Mouse (Mus musculus) adrenal gland, postnatal 14 days (tissue): ENCODE data around the gene Idh2. TPM values are rescaled to one million over a fixed set of nuclear protein-coding genes. Genes with fewer than 3 reads are reported as not detected.
"Not testable (repeated sequence)": the region's sequence is repeated elsewhere in the genome, so short reads cannot be mapped to it uniquely, and the experiment has no call there.

ENCODE experiments used
- DNase-seq: peaks from one replicate; pipeline ENCODE4 v3.0.0; 2021; ENCODE audit warnings: mixed read lengths
- long read RNA-seq, 2 experiments: library from polyadenylated mRNA; stranded (forward); transcript quantifications; one replicate each; pipeline ENCODE4 v2.0.0; 2021
- total RNA-seq: library from RNA; stranded (reverse); gene quantifications from 2 replicates; pipeline ENCODE4 v1.2.3, GENCODE M21; 2021

The Idh2 gene
- total RNA-seq, result 353 and 359 TPM in 2 replicates
- long read RNA-seq, experiment 1, transcript Idh2-201 (11 exons, 1,745 nt), result major isoform, 324 of 370 reads
- long read RNA-seq, experiment 1, partial matches to known transcripts, result 33 of 370 reads
- long read RNA-seq, experiment 1, other reads (novel, unspliced or antisense), result 8 of 370 reads
- long read RNA-seq, experiment 2, transcript Idh2-201 (11 exons, 1,745 nt), result major isoform, 318 of 373 reads
- long read RNA-seq, experiment 2, partial matches to known transcripts, result 24 of 373 reads
- long read RNA-seq, experiment 2, other reads (novel, unspliced or antisense), result 24 of 373 reads

- DNase-seq, result peak; percentile 97
Observed at GRCm38 (mm10) chr7:80115224-80115590, at the start of gene Idh2. TSS of gene Idh2 (minus strand) at chr7:80115392.

GRCm38 (mm10) chr7:80160945-80161306 is 45.7 kb upstream of the Idh2 start:
- peak; percentile 79 for DNase-seq

- DNase-seq, result peak; percentile 52
Observed at GRCm38 (mm10) chr7:80160293-80160944, 45.2 kb upstream of the Idh2 start.

- no peak for DNase-seq
Observed at GRCm38 (mm10) chr7:80158496-80159268, 43.5 kb upstream of the Idh2 start.

GRCm38 (mm10) chr7:80156711-80157227 is 41.6 kb upstream of the Idh2 start:
- DNase-seq, result peak; percentile 90

- no peak for DNase-seq
Observed at GRCm38 (mm10) chr7:80154689-80155088, 39.5 kb upstream of the Idh2 start.

- DNase-seq, result no peak
Observed at GRCm38 (mm10) chr7:80152756-80153155, 37.6 kb upstream of the Idh2 start.

- DNase-seq, result no peak
Observed at GRCm38 (mm10) chr7:80152152-80152551, 37.0 kb upstream of the Idh2 start.

- peak; percentile 50 for DNase-seq
Observed at GRCm38 (mm10) chr7:80149356-80149755, 34.2 kb upstream of the Idh2 start.

GRCm38 (mm10) chr7:80146077-80146476 is 30.9 kb upstream of the Idh2 start:
- DNase-seq, result no peak

- DNase-seq, result no peak
Observed at GRCm38 (mm10) chr7:80144695-80145094, 29.5 kb upstream of the Idh2 start.

- DNase-seq, result peak; percentile 60
Observed at GRCm38 (mm10) chr7:80143331-80144273, 28.4 kb upstream of the Idh2 start.

- peak; percentile 88 for DNase-seq
Observed at GRCm38 (mm10) chr7:80140815-80141214, 25.6 kb upstream of the Idh2 start.

- no peak for DNase-seq
Observed at GRCm38 (mm10) chr7:80138375-80138774, 23.2 kb upstream of the Idh2 start.

- DNase-seq, result no peak
Observed at GRCm38 (mm10) chr7:80135173-80135532, 20.0 kb upstream of the Idh2 start.

- DNase-seq, result peak; percentile 93
Observed at GRCm38 (mm10) chr7:80134454-80135172, 19.4 kb upstream of the Idh2 start.

- DNase-seq, result peak; percentile 77
Observed at GRCm38 (mm10) chr7:80132541-80132940, 17.3 kb upstream of the Idh2 start.

- DNase-seq, result not testable (repeated sequence)
Observed at GRCm38 (mm10) chr7:80131315-80131714, 16.1 kb upstream of the Idh2 start.

- DNase-seq, result peak; percentile 47
Observed at GRCm38 (mm10) chr7:80130344-80131055, 15.3 kb upstream of the Idh2 start.

- DNase-seq, result no peak
Observed at GRCm38 (mm10) chr7:80129278-80129677, 14.1 kb upstream of the Idh2 start.
